Mouse (Mus musculus): ENCODE measurements around the gene Sync.

- TF ChIP-seq CTCF (IDR thresholded peaks at IDR 0.05; ENCODE audit: extremely low read depth, insufficient read depth, low read length) (no peak), POLR2A (IDR thresholded peaks at IDR 0.05; ENCODE audit: extremely low read depth, insufficient read depth, low read length) (peak; percentile 59; the same call in 1 of the 2 replicates)
These were observed 48.0 kb downstream of the Sync start, which contains the start of the genes Rbbp4 and Zbtb8os for GRCm38 (mm10) chr4:129335216-129336074.

All from cortical plate, adult 2 months (tissue).